Mouse (Mus musculus) retina, embryonic 14.5 days (tissue): ENCODE data around the gene Tex14.
"Not testable (repeated sequence)": the region's sequence is repeated elsewhere in the genome, so short reads cannot be mapped to it uniquely, and the experiment has no call there.

Source experiments
- DNase-seq: peaks from one replicate; pipeline ENCODE4 v3.0.0-alpha.2; 2015; ENCODE audit warnings: low spot score

Tex14 gene

GRCm38 (mm10) chr11:87472058-87472457, 67.2 kb downstream of the Tex14 start:
- peak; percentile 47 for DNase-seq

- DNase-seq = not testable (repeated sequence)
Observed at GRCm38 (mm10) chr11:87479172-87479571, 74.3 kb downstream of the Tex14 start.

- DNase-seq = no peak
Observed at GRCm38 (mm10) chr11:87483796-87484326, 79.0 kb downstream of the Tex14 start.

DNA sequence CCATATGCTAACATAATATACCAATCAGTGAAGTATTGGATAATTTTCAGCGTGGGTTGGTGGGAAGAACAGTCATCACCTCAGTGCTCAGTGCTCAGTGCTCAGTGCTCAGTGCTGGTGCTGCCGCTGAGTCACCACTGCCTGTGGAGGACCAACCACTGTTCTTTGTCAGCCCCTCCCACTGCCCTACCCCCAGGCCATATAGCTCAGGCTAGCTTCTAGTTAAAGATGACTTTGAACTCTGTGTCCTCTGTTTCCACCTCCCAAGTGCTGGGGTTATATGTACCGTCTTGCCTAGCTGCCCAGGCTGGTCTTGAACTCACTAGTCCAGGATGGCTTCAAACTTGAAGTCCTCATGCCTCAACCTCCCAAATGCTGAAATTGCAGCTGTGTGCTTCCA, 84.1 kb downstream of the Tex14 start:
- DNase-seq = no peak

DNA sequence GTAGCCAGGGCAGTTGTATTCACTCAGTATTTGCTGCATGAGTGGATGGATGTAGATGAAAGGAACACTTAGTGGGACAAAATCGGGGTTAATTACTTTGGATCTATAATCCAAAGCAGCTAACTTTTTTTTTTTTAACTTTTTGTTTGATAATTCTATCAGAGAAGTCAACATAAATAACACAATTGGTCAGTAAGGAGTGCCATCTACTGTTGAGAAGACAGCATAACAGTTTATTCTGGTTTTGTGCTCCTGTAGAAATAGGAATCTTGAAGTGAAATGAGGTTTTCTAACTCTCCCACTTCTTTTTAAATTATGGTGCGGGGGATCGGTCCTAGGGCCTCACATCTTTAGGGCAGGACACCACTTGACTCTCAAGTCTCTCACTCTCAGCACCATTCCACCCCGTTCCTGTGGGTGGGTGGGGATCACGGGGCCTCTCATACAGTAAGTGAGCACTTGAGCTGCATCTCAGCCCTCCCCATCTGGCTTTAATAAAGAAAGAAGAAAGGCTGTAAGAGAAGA, 99.9 kb downstream of the Tex14 start:
- peak; percentile 72 for DNase-seq

DNA sequence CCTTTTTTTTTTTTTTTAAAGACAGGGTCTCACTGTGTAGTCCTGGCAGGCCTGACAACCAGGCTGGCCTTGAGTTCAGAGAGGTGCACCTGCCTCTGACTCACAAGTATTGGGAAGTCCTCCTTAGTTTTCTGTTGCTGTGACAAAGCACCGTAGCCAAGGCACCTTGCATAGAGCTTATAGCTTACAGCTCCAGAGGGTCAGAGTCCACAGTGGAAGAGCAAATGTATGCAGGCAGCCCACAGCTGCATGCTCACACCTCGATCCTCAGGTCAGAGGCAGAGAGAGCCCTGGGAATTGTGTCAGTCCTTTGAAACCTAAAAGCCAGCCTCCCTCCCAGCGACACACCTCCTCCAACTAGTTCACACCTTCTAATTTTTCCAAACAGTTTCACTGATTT, 101.6 kb downstream of the Tex14 start:
- no peak for DNase-seq

DNA sequence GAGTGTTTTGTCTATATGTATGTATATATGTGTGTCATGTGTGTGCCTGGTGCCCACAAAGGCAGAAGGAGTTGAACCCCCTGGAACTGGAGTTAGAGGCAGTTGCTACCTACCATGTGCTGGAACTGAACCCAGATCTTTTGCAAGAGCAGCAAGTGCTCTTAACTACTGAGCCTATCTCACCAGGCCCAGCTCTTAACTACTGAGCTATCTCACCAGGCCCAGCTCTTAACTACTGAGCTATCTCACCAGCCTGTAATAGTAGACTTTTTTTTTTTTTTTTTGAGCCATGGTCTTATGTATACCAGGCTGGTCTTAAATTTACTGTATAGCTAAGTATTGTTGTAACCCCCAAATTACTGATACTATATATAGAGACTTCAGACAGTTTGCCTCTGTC, 102.2 kb downstream of the Tex14 start:
- DNase-seq = no peak

GRCm38 (mm10) chr11:87519260-87519659, 114.4 kb downstream of the Tex14 start:
- DNase-seq = peak; percentile 72

- DNase-seq = no peak
Observed at GRCm38 (mm10) chr11:87523466-87523865, 118.6 kb downstream of the Tex14 start.

DNA sequence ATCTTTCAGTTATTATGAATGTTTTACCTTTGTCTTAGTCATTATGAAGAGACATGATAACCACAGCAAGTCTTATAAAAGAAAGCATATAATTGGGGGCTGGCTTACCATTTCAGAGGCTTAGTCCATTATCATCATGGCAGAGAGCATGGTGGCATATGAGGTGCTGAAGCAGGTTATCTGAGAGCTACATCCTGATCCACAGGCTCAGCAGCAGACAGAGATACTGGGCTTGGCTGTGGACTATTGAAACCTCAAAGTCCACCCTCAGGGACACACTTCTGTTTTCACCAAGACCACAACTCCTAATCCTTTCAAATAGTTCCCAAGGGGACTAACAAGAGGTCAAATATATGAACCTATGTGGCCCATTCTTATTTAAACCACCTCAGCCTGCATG, 119.1 kb downstream of the Tex14 start:
- no peak for DNase-seq

- DNase-seq = no peak
Observed at GRCm38 (mm10) chr11:87524780-87525179, 119.9 kb downstream of the Tex14 start.

- no peak for DNase-seq
Observed at GRCm38 (mm10) chr11:87527364-87527763, 122.5 kb downstream of the Tex14 start.

DNA sequence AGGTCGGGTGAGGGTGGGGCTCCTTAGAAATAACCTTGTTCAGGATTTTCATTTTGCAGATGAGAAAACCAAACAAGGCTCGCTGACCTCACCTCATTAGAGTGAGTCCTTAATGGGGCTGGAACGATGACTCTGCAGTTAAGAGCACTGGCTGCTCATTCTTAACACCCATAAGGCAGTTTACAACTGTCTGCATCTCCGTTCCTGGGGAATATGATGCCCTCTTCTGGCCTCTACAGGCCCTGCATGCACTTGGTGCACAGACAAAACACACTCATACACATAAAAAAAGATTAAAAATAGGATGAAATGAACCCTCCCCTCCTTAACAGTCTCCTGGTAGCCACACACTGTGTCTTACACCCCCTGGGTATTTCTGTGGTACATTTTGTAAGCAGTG, 123.1 kb downstream of the Tex14 start:
- DNase-seq = no peak

DNA sequence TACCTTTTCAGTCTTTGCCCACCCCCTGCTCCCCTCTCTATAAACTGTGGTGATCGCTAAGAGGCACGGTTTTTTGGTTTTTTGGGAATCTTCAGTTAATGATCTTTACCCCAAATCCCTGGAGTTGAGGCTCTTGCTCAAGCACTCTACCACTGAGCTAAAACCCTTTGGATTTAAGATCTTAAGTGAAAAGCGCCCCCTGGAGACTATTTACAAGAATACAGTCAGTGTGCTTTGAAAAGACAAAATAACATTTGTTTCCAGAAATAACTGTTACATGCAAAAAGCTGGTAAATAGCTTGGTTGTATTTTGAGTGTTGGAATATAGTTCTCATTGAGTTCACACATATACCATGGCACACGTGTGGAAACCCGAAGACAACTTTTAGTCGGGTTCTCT, 126.8 kb downstream of the Tex14 start:
- DNase-seq = peak; percentile 56

DNA sequence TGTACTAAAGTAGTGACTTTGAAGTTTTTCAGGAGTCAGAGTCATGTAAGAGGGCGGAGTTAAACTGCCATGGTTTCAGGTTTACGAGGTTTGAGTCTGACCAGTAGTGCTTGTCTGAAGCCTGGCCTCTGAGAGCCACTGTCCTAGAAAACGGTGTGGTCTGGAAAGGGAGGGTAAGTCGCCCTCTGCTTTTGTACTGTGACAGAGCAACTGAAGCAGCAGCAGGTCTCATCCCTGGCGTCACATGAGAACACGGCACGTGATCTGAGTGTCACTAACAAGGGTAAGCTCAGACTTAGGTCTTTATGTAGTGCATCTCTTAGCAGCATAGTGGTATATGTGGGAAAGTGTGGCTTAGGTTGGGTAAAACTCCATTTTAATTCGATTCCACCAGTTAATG, 137.4 kb downstream of the Tex14 start:
- peak; percentile 17 for DNase-seq

- no peak for DNase-seq
Observed at GRCm38 (mm10) chr11:87542906-87543305, 138.0 kb downstream of the Tex14 start.

DNA sequence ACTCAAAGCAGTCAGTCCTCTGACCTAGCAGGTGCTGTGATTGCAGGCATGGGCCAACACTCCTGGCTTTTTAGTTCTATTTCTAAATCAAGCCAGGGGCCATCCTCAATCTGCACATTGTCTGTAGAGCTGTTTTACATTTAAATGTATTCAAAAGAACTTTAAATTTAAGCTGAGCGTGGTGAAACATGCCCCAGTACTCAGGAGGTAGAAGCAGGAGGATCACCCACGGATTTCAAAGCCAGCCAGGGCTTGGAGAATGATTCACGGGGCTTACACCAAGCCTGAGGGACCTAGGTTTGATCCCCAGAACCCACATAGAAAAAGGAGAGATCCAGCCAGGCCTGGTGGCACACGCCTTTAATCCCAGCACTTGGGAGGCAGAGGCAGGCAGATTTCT, 148.5 kb downstream of the Tex14 start:
- no peak for DNase-seq

DNA sequence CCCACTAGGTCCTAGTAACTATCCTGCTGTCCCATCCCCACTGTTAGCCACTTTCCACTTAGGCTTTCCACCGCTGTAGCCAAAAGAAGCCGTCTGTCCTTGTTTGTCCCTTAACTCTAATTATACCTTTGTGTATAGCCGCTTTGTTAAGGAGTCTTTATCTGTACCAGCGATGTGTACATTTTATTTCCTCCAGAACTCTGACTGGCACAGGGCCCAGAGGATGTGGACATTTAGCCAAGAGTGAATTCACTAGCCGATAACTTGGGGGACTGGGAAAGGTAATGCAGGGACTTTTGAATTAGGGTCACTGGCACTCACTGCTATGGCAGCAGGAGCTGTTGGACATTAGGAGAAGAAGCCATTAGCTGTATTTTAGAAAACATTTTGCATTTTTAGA, 149.5 kb downstream of the Tex14 start:
- DNase-seq = no peak

- DNase-seq = peak; percentile 77
Observed at GRCm38 (mm10) chr11:87555106-87555703, 150.3 kb downstream of the Tex14 start.

DNA sequence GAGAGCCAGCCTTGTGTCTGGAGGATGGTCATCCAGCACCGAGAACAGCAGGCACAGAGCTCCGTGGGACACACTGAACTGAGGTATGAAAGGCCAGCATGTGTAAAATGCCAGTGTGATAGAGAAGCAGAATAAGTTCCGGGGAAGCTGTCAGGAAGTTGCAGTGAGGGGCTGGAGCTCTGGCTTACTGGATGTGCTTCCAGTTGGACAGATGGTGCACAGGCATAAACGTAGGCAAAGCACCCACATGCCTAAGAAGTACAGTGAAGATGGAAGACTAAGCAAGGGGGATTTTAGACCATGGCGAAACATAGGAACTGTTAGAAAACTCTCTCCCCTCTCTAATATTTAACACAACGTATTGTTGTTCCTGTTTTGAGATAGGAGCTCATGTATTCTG, 156.3 kb downstream of the Tex14 start:
- DNase-seq = no peak

- no peak for DNase-seq
Observed at GRCm38 (mm10) chr11:87566501-87566900, 161.6 kb downstream of the Tex14 start, which contains the start of gene Gm11492. TSS of gene Gm11492 (plus strand) at chr11:87566653.

DNA sequence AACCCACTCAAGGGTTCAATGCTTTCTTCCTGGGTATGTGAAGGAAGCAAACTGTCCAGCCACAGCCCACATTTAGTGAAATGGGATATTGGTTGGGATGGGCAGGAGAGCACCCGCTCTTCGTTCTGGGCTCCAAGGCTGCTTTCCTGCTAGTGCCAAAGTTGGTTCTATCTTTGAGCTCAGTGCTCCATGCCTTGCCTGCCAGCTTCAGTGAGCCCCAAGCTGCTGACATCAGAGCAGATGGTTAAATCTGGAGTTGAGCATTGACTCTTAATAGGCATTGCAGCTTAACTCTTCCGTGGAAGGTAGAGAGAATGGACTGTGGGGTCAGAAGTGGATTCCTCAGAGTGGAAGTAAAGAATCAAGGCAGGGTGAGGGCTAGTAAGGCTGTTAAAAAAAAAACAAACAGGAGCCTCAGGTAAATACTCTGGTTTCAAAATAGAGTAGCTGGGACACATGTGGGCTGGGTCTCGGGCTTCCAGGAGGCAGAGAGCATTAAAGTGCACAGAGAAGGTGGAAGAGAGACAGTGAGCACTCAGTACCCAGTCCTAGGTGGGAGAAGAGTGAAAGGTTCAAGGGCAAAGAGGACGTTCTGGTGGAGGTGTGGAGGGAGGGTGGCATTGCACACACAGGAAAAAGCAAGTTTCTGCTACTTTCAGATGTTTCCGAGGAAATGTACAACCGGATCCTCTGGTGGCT, 163.5 kb downstream of the Tex14 start, which contains the start of gene Sept4:
Gene Sept4, plus strand, starts transcription at position 649 of the 699 bp plus-strand sequence.
- no peak for DNase-seq

DNA sequence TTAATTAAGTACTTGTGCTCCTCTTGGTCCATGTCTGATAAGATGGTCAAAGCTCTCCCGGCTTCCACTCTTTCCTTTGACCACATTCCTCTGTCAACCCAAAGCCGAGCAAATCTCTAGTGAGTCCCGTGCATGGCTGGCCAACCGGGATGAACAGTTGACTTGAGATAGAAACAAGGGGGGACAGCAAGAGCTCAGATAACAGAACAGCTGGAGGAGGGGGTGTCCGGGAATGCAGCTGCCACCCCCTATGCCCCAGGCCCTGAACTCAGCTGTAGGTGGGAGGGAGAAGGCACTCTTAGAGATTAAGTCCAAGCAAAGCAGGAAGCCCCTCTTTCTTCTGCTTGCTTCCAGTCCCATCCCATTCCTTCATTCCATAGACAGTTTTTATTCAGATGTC, 165.9 kb downstream of the Tex14 start:
- DNase-seq = no peak
